Mouse (Mus musculus): ENCODE data around the gene Cnot3. TPM values are rescaled to one million over a fixed set of nuclear protein-coding genes. Genes with fewer than 3 reads are reported as not detected.
"Not testable (repeated sequence)": the region's sequence is repeated elsewhere in the genome, so short reads cannot be mapped to it uniquely, and the experiment has no call there.

The Cnot3 gene
- polyA plus RNA-seq, 1 experiment from 2014 or later = 22.3 TPM

DNA sequence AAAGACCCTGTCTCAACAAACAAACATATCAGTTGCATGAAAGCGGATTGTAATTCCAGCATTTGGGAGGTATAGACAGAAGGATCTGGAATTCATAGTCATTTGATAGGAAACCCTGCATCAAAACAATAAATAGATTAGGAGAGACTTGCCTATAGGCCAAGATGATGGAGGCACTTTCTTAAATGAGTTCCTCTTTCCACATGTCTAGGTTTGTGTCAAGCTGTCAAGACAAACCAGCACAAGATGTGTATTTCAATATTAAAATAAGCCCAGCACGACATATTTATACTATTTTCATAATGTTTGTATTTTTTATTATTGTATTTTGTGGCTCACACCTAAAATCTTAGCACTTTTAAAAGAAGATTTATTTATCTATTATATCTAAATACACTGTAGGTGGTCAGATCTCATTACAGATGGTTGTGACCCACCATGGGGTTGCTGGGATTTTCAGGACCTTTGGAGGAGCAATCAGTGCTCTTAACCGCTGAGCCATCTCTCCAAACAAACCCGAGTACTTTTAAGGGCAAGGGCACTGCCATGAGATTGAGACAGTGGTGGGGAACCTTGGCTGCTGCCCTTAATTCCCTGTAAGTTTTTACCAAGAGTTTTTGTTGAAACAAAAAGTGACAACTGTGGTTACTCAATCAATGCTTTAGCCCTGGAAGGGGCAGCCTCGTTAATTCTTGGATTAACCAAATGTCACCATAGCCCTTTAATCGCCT is 58.2 kb downstream of the Cnot3 start:
- Histone ChIP-seq H3K36me3 (ENCODE audit: control insufficient read depth, insufficient read depth) (peaks cover 27% of the 10 kb centered on the region), H3K4me3 (ENCODE audit: low read depth, low read length) (peak overlapping the region; percentile 86), H3K27me3 (ENCODE audit: control insufficient read depth, insufficient read depth, low read depth, low read length) (no peaks in the 10 kb centered on the region), H3K4me1 (ENCODE audit: control insufficient read depth, low read depth, low read length) (peaks cover 17% of the 10 kb centered on the region), H3K27ac (ENCODE audit: low read length) (peak overlapping the region; percentile 93; the same call in 1 of the 2 replicates), H3K9me3 (replicated peaks; ENCODE audit: control insufficient read depth, low read length) (no peaks in the 10 kb centered on the region), H3K4me2 (ENCODE audit: low read depth, low read length) (peak overlapping the region; percentile 87), H3K9ac (ENCODE audit: low read depth, low read length) (peak overlapping the region; percentile 46; the same call in 1 of the 2 replicates)
- ATAC-seq (ENCODE audit: low read depth) = peak; percentile 22
- WGBS (ENCODE audit: insufficient replicate concordance) = 16% methylated on average over 6 of the region's 6 CpGs

DNA sequence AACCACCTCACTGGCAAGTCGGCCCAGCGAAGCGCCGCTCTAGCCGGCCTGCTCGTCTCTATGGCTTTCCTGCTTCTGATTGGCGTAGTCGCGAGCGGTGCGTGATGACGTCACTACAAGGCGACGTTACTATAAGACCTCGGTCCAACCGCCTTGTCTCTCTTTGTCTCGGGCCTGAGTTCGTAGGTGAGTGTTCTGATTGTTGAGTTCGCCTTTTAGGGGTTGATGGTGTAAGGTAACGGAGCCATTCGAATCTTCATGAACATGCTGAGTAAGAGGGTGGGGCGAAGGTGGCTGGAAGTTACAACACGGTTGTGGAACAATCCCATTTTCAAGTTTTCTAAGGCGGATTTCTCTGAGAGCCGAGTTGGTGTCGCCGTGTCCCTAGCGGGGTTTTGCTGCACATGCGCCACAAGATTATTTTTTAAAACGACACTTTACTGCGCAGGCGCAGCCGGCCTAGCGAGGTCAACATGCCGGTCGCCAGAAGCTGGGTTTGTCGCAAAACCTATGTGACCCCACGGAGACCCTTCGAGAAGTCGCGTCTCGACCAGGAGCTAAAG is 58.9 kb downstream of the Cnot3 start, which contains the start of gene Rps9:
TSS of gene Rps9 (plus strand) at position 115 of the 563 bp plus-strand sequence.
- Histone ChIP-seq H3K4me1 (ENCODE audit: control insufficient read depth, low read depth, low read length) (peaks cover 17% of the 10 kb centered on the region), H3K9ac (ENCODE audit: low read depth, low read length) (peak within 1 kb of the TSS; percentile 77), H3K27ac (ENCODE audit: low read length) (peak within 1 kb of the TSS; percentile 93), H3K27me3 (ENCODE audit: control insufficient read depth, insufficient read depth, low read depth, low read length) (no peaks in the 10 kb centered on the region), H3K36me3 (ENCODE audit: control insufficient read depth, insufficient read depth) (peaks cover 27% of the 10 kb centered on the region), H3K4me2 (ENCODE audit: low read depth, low read length) (peak within 1 kb of the TSS; percentile 87), H3K9me3 (replicated peaks; ENCODE audit: control insufficient read depth, low read length) (no peaks in the 10 kb centered on the region), H3K4me3 (ENCODE audit: low read depth, low read length) (peak within 1 kb of the TSS; percentile 86)
- peak; percentile 95 for ATAC-seq (ENCODE audit: low read depth)
- 1% methylated on average over 42 of the region's 42 CpGs for WGBS (ENCODE audit: insufficient replicate concordance)

DNA sequence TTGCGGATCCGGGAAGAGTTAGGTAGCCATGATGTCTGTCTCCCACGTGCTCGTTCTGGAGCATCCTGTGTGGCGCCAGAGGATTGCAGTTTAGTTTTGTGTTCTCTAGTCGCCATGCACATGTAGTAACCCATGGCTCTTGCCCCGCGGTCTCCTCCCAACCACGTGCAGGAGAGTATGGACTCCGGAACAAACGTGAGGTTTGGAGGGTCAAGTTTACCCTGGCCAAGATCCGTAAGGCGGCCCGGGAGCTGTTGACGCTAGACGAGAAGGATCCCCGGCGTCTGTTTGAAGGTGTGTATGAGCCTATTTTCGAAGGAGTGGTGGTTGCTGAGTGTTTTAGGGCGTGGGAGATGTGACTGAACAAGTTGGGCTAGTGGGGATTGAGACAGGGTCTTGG is 59.4 kb downstream of the Cnot3 start:
- Histone ChIP-seq H3K27me3 (ENCODE audit: control insufficient read depth, insufficient read depth, low read depth, low read length) (no peaks in the 10 kb centered on the region), H3K4me2 (ENCODE audit: low read depth, low read length) (peak overlapping the region; percentile 87), H3K27ac (ENCODE audit: low read length) (peak overlapping the region; percentile 93), H3K9me3 (replicated peaks; ENCODE audit: control insufficient read depth, low read length) (no peaks in the 10 kb centered on the region), H3K4me3 (ENCODE audit: low read depth, low read length) (peak overlapping the region; percentile 86), H3K36me3 (ENCODE audit: control insufficient read depth, insufficient read depth) (peaks cover 27% of the 10 kb centered on the region), H3K9ac (ENCODE audit: low read depth, low read length) (peak overlapping the region; percentile 77), H3K4me1 (ENCODE audit: control insufficient read depth, low read depth, low read length) (peaks cover 17% of the 10 kb centered on the region)
- peak; percentile 27 for ATAC-seq (ENCODE audit: low read depth)
- WGBS (ENCODE audit: insufficient replicate concordance) = under 1% methylated on average over 20 of the region's 20 CpGs

DNA sequence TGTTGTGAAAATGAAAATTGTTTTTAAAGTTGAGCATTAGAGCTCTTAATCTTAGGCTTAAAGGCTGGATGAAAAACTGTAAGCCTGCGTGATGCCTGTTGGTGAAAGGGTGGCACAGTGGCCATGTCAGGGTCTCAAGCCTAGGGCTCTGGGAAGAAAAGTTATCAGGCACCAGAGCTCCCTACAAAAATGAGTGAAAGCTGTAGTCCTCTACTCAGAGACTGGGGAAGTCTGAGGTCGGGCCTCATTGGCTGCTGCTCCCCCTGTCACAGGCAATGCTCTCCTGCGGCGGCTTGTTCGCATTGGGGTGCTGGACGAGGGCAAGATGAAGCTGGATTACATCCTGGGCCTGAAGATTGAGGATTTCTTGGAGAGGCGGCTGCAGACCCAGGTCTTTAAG is 60.4 kb downstream of the Cnot3 start:
- peaks cover 17% of the 10 kb centered on the region for H3K4me1 ChIP-seq (ENCODE audit: control insufficient read depth, low read depth, low read length)
- ATAC-seq (ENCODE audit: low read depth); H3K27me3 ChIP-seq (ENCODE audit: control insufficient read depth, insufficient read depth, low read depth, low read length); H3K9me3 ChIP-seq (replicated peaks; ENCODE audit: control insufficient read depth, low read length): not testable (repeated sequence)
- H3K9ac ChIP-seq (ENCODE audit: low read depth, low read length) = peak overlapping the region; percentile 77
- peak overlapping the region; percentile 86 for H3K4me3 ChIP-seq (ENCODE audit: low read depth, low read length)
- peak overlapping the region; percentile 63 for H3K27ac ChIP-seq (ENCODE audit: low read length)
- H3K4me2 ChIP-seq (ENCODE audit: low read depth, low read length) = peak overlapping the region; percentile 87
- peaks cover 27% of the 10 kb centered on the region for H3K36me3 ChIP-seq (ENCODE audit: control insufficient read depth, insufficient read depth)
- 2% methylated on average over 6 of the region's 7 CpGs for WGBS (ENCODE audit: insufficient replicate concordance)

DNA sequence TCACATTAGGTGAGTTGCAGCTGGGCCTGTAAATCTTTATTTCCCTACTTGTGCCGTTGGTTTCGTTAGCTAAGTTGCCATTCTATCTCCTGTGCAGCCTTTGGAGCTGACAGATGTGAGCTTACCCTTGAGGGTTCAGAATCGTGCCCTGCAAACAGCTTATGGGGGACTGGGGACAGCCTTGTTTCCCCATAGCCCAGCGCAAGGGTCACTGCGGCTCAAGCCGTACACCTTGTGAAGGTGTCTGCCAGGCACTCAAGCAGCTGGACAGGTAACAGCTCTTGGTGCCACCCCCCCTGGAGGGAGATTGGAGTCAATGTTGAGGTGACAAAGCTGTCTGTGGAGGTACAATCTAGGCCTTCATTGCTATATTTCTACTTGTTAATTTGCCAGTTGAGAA is 60.8 kb downstream of the Cnot3 start:
- Histone ChIP-seq H3K4me2 (ENCODE audit: low read depth, low read length) (peak overlapping the region; percentile 87), H3K4me3 (ENCODE audit: low read depth, low read length) (peak overlapping the region; percentile 86), H3K27ac (ENCODE audit: low read length) (peak overlapping the region; percentile 63), H3K27me3 (ENCODE audit: control insufficient read depth, insufficient read depth, low read depth, low read length) (no peaks in the 10 kb centered on the region), H3K36me3 (ENCODE audit: control insufficient read depth, insufficient read depth) (peaks cover 27% of the 10 kb centered on the region), H3K4me1 (ENCODE audit: control insufficient read depth, low read depth, low read length) (peaks cover 17% of the 10 kb centered on the region), H3K9ac (ENCODE audit: low read depth, low read length) (peak overlapping the region; percentile 77), H3K9me3 (replicated peaks; ENCODE audit: control insufficient read depth, low read length) (no peaks in the 10 kb centered on the region)
- 16% methylated on average over 6 of the region's 6 CpGs for WGBS (ENCODE audit: insufficient replicate concordance)
- ATAC-seq (ENCODE audit: low read depth) = no peak

DNA sequence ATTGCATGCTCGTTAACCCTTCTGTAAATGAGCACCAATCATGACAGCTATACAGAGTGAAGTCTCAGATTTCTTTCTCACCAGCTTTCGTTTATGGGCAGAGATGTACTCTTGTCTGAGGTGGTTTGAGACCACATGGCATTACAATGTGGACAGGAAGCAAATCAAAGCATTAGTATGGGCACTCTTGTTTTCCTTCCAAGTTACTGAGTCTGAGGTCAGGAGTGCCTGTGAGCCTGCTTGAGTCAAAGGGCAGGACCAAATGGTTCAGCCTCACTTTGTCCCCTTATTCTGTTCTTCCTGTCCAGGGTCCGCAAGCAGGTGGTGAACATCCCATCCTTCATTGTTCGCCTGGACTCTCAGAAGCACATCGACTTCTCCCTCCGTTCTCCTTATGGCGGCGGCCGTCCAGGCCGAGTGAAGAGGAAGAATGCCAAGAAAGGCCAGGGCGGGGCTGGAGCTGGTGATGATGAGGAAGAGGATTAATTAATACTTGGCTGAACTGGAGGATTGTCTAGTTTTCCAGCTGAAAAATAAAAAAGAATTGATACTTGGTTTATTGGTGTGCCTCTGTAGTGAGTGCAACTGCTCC is 61.4 kb downstream of the Cnot3 start:
- peak overlapping the region; percentile 87 for H3K4me2 ChIP-seq (ENCODE audit: low read depth, low read length)
- peaks cover 25% of the 10 kb centered on the region for H3K36me3 ChIP-seq (ENCODE audit: control insufficient read depth, insufficient read depth)
- peak overlapping the region; percentile 86 for H3K4me3 ChIP-seq (ENCODE audit: low read depth, low read length)
- no peaks in the 10 kb centered on the region for H3K9me3 ChIP-seq (replicated peaks; ENCODE audit: control insufficient read depth, low read length)
- H3K4me1 ChIP-seq (ENCODE audit: control insufficient read depth, low read depth, low read length) = peaks cover 17% of the 10 kb centered on the region
- H3K9ac ChIP-seq (ENCODE audit: low read depth, low read length) = peak overlapping the region; percentile 77; the same call in 1 of the 2 replicates
- ATAC-seq (ENCODE audit: low read depth) = no peak
- H3K27ac ChIP-seq (ENCODE audit: low read length) = peak overlapping the region; percentile 63
- H3K27me3 ChIP-seq (ENCODE audit: control insufficient read depth, insufficient read depth, low read depth, low read length) = no peaks in the 10 kb centered on the region
- 26% methylated on average over 11 of the region's 11 CpGs for WGBS (ENCODE audit: insufficient replicate concordance)

DNA sequence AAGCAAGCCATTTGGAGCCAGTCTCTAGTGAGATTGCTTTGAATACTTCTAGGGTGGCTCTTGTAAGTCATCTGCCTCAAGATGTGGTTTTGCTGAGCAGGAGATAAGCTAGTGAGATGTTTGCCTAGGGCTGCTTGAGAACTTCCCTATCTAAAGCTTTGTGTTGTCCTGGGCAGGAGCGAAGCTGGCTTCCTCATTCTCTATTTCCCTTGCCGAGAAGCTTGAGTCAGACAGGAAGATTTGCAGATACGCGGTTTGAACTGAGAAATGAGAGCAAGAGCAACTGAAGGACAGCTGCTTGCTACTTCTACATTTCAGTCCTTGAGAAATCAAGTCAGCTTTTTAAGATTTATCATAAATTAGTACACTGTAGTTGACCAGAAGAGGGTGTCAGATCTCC is 62.0 kb downstream of the Cnot3 start:
- Histone ChIP-seq H3K27ac (ENCODE audit: low read length) (peak overlapping the region; percentile 63), H3K4me1 (ENCODE audit: control insufficient read depth, low read depth, low read length) (peaks cover 17% of the 10 kb centered on the region), H3K9ac (ENCODE audit: low read depth, low read length) (no peak overlapping the region), H3K4me3 (ENCODE audit: low read depth, low read length) (no peak overlapping the region), H3K36me3 (ENCODE audit: control insufficient read depth, insufficient read depth) (peaks cover 25% of the 10 kb centered on the region), H3K9me3 (replicated peaks; ENCODE audit: control insufficient read depth, low read length) (no peaks in the 10 kb centered on the region), H3K27me3 (ENCODE audit: control insufficient read depth, insufficient read depth, low read depth, low read length) (no peaks in the 10 kb centered on the region), H3K4me2 (ENCODE audit: low read depth, low read length) (no peak overlapping the region)
- WGBS (ENCODE audit: insufficient replicate concordance) = 12% methylated on average over 4 of the region's 4 CpGs
- ATAC-seq (ENCODE audit: low read depth) = no peak

DNA sequence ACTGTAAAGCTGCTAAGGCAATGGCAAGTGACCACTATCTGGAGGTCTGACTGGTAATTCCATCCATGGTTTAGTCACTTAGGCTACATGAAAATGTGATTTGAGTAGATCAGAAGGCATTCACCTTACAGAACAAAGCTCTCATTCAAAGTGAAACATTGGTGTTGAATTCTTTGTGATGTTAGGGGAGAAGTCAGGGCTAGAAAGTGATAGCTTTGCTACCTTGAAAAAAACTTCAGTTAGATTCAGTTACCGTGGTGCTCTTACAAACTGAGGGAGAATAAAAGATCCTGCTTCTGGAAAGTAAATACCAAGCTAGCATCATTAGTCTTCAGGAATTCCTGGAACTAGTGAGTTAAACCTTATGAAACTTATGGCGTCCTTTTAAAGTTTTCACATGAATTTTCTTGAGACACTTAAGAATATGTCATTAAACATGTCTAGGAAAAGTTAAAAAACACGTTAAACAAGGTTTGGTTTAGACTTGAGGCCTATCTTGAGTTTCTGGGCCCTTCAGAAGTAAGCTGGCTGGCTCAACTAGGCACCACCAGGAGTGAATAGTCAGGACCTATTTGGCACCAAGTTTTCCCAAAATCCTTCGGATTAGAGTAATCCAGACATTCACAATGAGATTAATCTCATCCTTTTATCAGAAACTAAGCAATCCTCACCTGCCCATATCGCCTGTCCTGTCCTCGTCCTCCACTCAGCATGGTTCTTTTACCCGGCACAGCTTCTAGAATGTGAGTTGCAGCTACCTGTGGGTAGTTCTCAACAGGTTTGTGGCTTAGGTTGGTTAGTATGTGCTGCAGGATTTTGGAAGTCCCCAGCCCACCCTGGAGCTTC is 62.7 kb downstream of the Cnot3 start:
- no peak for ATAC-seq (ENCODE audit: low read depth)
- peak overlapping the region; percentile 34; the same call in 1 of the 2 replicates for H3K27ac ChIP-seq (ENCODE audit: low read length)
- H3K4me3 ChIP-seq (ENCODE audit: low read depth, low read length) = no peak overlapping the region
- no peaks in the 10 kb centered on the region for H3K9me3 ChIP-seq (replicated peaks; ENCODE audit: control insufficient read depth, low read length)
- WGBS (ENCODE audit: insufficient replicate concordance) = 28% methylated on average over 7 of the region's 7 CpGs
- peaks cover 25% of the 10 kb centered on the region for H3K36me3 ChIP-seq (ENCODE audit: control insufficient read depth, insufficient read depth)
- H3K4me1 ChIP-seq (ENCODE audit: control insufficient read depth, low read depth, low read length) = peaks cover 17% of the 10 kb centered on the region
- H3K4me2 ChIP-seq (ENCODE audit: low read depth, low read length) = no peak overlapping the region
- H3K27me3 ChIP-seq (ENCODE audit: control insufficient read depth, insufficient read depth, low read depth, low read length) = no peaks in the 10 kb centered on the region
- no peak overlapping the region for H3K9ac ChIP-seq (ENCODE audit: low read depth, low read length)
